Mouse (Mus musculus): ENCODE data around the gene Vmn1r211.
"Not testable (repeated sequence)": the region's sequence is repeated elsewhere in the genome, so short reads cannot be mapped to it uniquely, and the experiment has no call there.

DNA sequence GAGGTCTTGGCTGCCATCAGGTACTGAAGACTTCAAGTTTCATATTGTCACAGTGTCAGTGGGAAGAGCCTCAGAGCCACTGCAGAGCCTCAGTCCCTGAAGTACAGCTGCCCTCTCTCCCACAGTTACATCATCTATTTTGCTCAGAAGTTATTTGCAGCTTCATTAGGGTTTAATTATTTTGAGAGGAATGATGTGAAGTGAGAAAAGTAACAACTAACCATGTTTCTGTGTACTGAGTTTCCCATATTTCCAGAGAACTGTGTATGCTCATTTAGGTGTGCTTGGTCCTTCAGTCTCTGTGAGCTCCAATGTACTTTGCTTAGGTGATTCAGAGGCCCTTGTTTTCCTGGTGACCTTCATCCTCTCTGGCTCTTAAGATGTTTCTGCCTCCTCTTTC is 47.8 kb downstream of the Vmn1r211 start, which contains the start of gene Vmn1r209:
- TF ChIP-seq EP300, CTCF (IDR thresholded peaks at IDR 0.05): not testable (repeated sequence)

Measured in lung, postnatal 0 days (tissue).